Mouse (Mus musculus): ENCODE data around the gene Nek7.

The Nek7 gene

GRCm38 (mm10) chr1:138619996-138620461 lies at the start of gene Nek7:
Nek7 (minus strand) TSS chr1:138620141.
- ChIA-PET CTCF (interaction anchor here in 3 of 4 experiments (0.5 to 1.8 kb wide), 9 partner anchors 10 to 156 kb away, joined by 3 to 6 read pairs (median 3); no protein-coding TSS in a partner anchor), POLR2A (interaction anchor here (0.8 to 5.8 kb wide), 13 partner anchors 10 to 343 kb away, joined by 3 to 108 read pairs (median 7); partner anchors contain the start of gene Dennd1b (in 1 of the 4))

- ChIA-PET CTCF (no interaction called here), POLR2A (interaction anchor here in 1 of 4 experiments (0.5 kb wide), 1 partner anchor 19 kb away, joined by 3 read pairs; no protein-coding TSS in a partner anchor)
Measured at GRCm38 (mm10) chr1:138662342-138662741, 42.4 kb upstream of the Nek7 start.

DNA sequence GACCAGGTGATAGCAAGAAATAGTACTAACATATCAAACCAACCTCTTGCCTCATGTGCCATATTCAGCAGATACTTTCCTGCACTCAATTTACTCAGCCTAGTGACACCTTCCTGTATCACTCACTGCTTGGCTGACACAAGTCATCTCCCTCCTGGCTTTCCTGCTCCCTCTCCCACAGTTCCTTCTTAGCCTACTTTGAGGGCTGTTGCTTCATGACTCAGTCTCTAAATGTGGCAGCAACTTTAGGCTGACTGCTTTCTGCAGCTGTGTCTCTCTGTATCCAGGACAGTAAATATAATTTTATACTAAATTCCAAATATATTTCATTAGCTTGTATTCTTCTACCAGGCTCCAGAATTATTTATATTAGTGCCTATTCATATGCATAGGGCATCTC lies 34.3 kb upstream of the Nek7 start:
- POLR2A ChIA-PET, result no interaction called here
- CTCF ChIA-PET, result no interaction called here

DNA sequence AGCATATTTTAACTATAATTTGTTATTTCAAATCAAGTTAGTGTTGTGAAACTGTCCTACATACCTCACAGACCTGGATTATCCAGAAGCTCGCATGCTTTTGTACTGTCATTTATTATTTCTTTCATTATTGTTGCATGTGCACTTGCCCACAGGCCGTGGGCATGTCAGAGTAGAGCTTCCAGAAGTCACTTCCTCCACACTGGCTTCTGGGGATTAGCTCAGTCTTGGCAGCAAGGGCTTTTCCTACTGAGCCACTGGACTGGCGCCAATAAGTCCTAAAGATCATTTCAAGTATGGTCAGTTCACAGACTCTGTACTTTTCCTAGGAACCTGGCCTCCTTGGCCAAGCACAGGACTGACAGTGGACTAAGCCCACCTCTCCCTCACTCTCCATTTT lies 25.1 kb upstream of the Nek7 start:
- ChIA-PET POLR2A (no interaction called here), CTCF (no interaction called here)

- POLR2A ChIA-PET, result no interaction called here
- CTCF ChIA-PET, result no interaction called here
Measured at GRCm38 (mm10) chr1:138643306-138643830, 23.4 kb upstream of the Nek7 start.

DNA sequence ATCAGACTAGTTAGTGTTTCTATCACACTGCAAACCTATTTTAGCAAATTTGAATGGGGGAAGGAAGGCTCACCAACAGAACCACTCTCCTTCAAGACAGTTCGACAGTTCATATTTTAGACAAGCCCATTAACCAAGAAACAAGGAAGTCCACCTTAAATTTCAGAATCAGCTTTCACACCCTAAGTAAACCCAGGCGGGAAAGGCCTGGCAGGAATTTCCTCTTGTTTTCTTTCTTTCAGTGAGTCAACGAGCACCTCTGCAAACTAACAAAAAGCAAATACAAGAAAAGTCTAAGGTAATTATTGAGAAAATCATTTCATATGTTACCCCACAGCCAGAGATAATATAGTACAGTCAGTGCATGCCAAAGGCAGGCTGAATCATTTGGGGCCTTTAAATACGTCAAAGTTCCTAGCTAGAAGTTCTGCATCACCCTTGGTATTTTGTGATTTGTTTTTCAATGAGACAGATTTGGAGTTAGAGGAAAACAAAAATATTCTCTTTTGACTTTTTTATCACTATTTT lies 21.1 kb upstream of the Nek7 start:
- POLR2A ChIA-PET, result interaction anchor here in 1 of 4 experiments (0.5 kb wide), 1 partner anchor 49 kb away, joined by 3 read pairs; no protein-coding TSS in a partner anchor
- CTCF ChIA-PET, result no interaction called here

DNA sequence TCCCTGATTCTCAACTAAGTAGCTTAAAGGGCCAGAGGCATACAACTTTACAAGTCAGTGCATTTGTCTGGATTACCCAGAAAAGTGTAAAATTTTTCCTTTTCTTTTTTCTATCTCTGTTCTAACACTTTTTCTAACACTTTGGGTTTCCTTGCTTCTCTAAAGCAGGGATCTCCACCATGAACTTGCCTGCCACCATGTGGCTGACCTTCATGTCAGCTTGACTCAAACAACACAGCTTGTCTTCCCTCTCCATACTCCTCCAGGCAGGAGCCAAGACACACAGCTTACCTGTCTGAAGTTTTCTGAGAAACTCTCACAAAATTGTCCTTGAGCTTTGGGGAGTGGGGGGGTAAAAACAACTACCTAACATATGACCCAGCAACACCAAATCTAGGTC lies 17.9 kb upstream of the Nek7 start:
- CTCF ChIA-PET, result interaction anchor here in 1 of 4 experiments (0.9 to 1.0 kb wide), 2 partner anchors 17 to 80 kb away, joined by 3 read pairs; partner anchors contain the start of gene Nek7
- POLR2A ChIA-PET, result no interaction called here

DNA sequence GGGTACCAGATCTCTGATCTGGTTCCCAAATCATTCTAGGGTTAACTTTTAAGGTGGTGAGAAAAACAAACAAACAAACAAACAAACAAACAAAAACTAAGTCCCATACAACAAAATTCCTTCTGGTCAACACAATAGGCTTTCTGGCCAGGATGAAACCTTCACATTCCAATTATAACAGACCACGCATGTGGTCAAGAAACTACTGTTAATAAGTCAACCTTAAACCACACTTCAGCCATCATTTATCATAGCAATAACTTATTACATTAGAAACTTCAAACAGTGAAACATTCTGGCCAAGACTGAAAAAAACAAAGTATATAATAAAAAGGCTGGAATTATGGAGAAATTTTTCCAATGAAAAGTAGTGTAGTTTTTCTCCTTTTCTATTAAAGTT lies 14.6 kb upstream of the Nek7 start:
- ChIA-PET POLR2A (interaction anchor here in 1 of 4 experiments (0.5 kb wide), 1 partner anchor 785 kb away, joined by 4 read pairs; no protein-coding TSS in a partner anchor), CTCF (no interaction called here)

DNA sequence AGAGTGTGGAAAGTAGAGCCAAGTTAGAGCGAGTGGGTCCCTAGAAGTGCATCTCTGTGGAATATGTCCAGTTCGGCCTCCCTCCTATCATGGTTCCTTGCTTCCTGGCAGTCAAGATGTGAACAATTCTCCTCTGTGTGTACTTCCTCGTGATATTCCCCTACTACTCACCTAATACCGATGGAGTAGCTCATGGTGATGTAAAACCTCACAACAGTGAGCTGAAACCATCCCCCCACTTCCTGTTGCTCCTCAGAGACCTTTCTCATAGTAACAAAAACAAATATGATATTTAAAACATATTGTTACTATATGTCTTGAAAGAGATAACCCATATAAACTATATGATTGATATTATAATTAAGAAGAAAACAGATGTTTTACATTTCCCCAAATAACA lies 9.0 kb upstream of the Nek7 start:
- POLR2A ChIA-PET, result no interaction called here
- CTCF ChIA-PET, result no interaction called here

GRCm38 (mm10) chr1:138628486-138628885 lies 8.5 kb upstream of the Nek7 start:
- ChIA-PET CTCF (no interaction called here), POLR2A (no interaction called here)

GRCm38 (mm10) chr1:138627804-138628203 lies 7.9 kb upstream of the Nek7 start:
- CTCF ChIA-PET, result no interaction called here
- POLR2A ChIA-PET, result interaction anchor here in 1 of 4 experiments (1.0 kb wide), 1 partner anchor 9 kb away, joined by 3 read pairs; no protein-coding TSS in a partner anchor

- CTCF ChIA-PET, result no interaction called here
Measured at GRCm38 (mm10) chr1:138626288-138626687, 6.3 kb upstream of the Nek7 start.

DNA sequence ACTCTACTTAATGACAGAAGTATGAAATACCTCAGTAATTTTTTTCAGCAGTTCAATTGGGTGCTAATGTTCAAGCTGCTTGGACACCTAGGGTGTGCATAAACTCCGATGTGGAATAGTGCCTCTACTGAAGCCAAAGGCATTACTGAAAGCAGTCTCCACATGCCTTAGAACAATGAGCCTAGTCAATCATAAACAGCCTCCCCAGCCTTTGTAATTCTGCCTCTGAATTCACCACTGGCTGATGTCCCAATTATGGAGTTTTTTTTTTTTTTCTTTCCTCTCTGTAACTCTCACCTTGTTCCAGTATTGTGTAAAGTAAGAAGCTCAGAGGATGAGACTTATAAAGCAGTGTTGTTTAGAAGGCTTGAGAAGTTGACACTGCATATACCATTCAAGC lies 3.9 kb upstream of the Nek7 start:
- CTCF ChIA-PET, result interaction anchor here in 1 of 4 experiments (0.6 kb wide), 1 partner anchor 11 kb away, joined by 3 read pairs; no protein-coding TSS in a partner anchor
- POLR2A ChIA-PET, result interaction anchor here in 1 of 4 experiments (0.6 kb wide), 1 partner anchor 517 kb away, joined by 3 read pairs; no protein-coding TSS in a partner anchor

More at GRCm38 (mm10) chr1:138626288-138626687, 6.3 kb upstream of the Nek7 start:
- POLR2A ChIA-PET, result no interaction called here

- ChIA-PET CTCF (no interaction called here), POLR2A (interaction anchor here in 2 of 4 experiments (0.7 to 1.2 kb wide), 2 partner anchors 14 to 23 kb away, joined by 3 read pairs; no protein-coding TSS in a partner anchor)
Measured at GRCm38 (mm10) chr1:138622831-138623230, 2.9 kb upstream of the Nek7 start.

GRCm38 (mm10) chr1:138622431-138622830 lies 2.5 kb upstream of the Nek7 start:
- ChIA-PET CTCF (no interaction called here), POLR2A (interaction anchor here in 2 of 4 experiments (0.7 to 1.2 kb wide), 2 partner anchors 14 to 23 kb away, joined by 3 read pairs; no protein-coding TSS in a partner anchor)

DNA sequence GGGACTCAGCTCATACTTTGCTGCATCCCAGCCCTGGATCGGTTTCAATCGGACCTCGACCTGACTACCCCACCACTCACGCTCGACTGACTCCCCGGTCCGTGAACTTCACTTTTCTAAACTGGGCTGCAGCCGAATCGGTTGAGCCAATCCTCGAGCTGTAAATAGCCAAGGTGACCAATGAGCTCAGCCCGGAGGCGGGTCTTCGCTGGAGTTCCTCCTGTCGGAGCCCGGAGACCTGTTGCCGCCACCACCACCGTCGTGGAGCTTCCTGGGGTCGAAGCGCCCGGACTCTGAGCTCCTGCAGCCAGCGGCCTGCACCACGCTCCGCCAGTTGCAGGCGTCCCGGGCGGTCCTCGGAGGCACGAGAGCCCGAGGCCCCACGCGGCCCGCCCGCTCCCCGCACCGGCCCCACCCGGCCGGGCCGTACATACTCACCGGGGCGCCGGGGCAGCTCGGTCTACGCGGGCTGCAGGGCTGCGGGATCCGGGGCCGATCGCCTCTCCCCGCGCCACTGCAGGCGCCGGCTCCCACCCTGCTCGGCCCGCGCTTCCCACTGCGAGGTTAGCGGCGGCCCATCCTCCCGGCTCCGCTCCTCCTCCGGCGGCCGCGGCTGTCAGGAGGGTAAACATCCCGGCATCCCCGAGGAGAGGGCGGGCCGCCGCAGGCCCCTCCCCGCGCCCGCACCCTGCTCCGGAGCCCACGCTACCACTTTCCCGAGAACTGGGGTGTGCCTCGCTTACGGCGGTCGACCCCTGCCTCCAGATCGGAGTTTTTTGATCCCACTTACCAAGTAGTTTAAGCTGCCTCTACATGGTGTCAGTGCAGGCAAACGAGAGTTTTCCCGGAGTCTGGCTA lies 598 bp downstream of the Nek7 start:
- ChIA-PET CTCF (interaction anchor here in 3 of 4 experiments (0.8 to 1.8 kb wide), 9 partner anchors 10 to 133 kb away, joined by 3 to 6 read pairs (median 3); no protein-coding TSS in a partner anchor), POLR2A (interaction anchor here (0.6 to 5.8 kb wide), 30 partner anchors 8 to 1912 kb away, joined by 3 to 108 read pairs (median 3); partner anchors contain the start of genes Aspm (in 1 of the 4), Dennd1b (in 1 of the 4) and Lhx9 (in 1 of the 4))

- ChIA-PET CTCF (interaction anchor here in 3 of 4 experiments (0.5 to 1.0 kb wide), 3 partner anchors 9 to 286 kb away, joined by 3 to 11 read pairs (median 7); no protein-coding TSS in a partner anchor), POLR2A (interaction anchor here in 3 of 4 experiments (0.6 to 5.8 kb wide), 11 partner anchors 9 to 1911 kb away, joined by 3 to 108 read pairs (median 3); no protein-coding TSS in a partner anchor)
Measured at GRCm38 (mm10) chr1:138618012-138618354, 2.0 kb downstream of the Nek7 start.

GRCm38 (mm10) chr1:138617279-138618011 lies 2.5 kb downstream of the Nek7 start:
- CTCF ChIA-PET, result interaction anchor here in 3 of 4 experiments (0.5 to 1.0 kb wide), 3 partner anchors 8 to 287 kb away, joined by 3 to 11 read pairs (median 7); no protein-coding TSS in a partner anchor

More at GRCm38 (mm10) chr1:138617279-138618011, 2.5 kb downstream of the Nek7 start:
- POLR2A ChIA-PET, result interaction anchor here in 3 of 4 experiments (0.6 to 5.8 kb wide), 8 partner anchors 9 to 1910 kb away, joined by 3 to 108 read pairs (median 3); no protein-coding TSS in a partner anchor

Data from embryonic stem cell, embryonic (primary cell).